Mouse (Mus musculus) midbrain, embryonic 11.5 days (tissue): ENCODE measurements at regions not wholly inside any gene's neighbourhood (a gene's known extent, or its start where the extent isn't known, plus 50 kb on each side); places are given as distances from the start of the nearest gene placed in this dataset.
A peak's percentile ranks its signal among the peaks of the same experiment; 100 is the strongest.

ENCODE experiments used
- ATAC-seq: fragments of 200-750 bp; cut with Nextera tagmentation; 2 replicates; pipeline ENCODE4 v1.8.0; 2017; ENCODE audit warnings: moderate TSS enrichment, moderate library complexity; ENCODE audit not compliant: low FRiP score
- DNase-seq: peaks from one replicate; pipeline ENCODE4 v3.0.0; 2015; ENCODE audit warnings: low spot score; ENCODE audit errors: missing footprints
- H3K27ac ChIP-seq: fragments of 300-500 bp; sonication (generic); 2 replicates; pipeline ENCODE4 v1.5.1; 2014; ENCODE audit warnings: low read depth, low read length
- H3K27me3 ChIP-seq: fragments of 300-500 bp; sonication (generic); 2 replicates; pipeline ENCODE4 v1.6.1; 2014; ENCODE audit warnings: mild to moderate bottlenecking, low read length, moderate library complexity, mixed read lengths; ENCODE audit not compliant: control insufficient read depth, insufficient read depth
- H3K36me3 ChIP-seq: fragments of 300-500 bp; sonication (generic); 2 replicates; pipeline ENCODE4 v1.6.1; 2014; ENCODE audit warnings: mild to moderate bottlenecking, low read length, moderate library complexity, mixed read lengths; ENCODE audit not compliant: control insufficient read depth, insufficient read depth
- H3K4me1 ChIP-seq: fragments of 300-500 bp; sonication (generic); 2 replicates; pipeline ENCODE4 v1.6.1; 2014; ENCODE audit warnings: low read length; ENCODE audit not compliant: control insufficient read depth, insufficient read depth
- H3K4me2 ChIP-seq: fragments of 300-500 bp; sonication (generic); 2 replicates; pipeline ENCODE4 v1.6.1; 2014; ENCODE audit warnings: mild to moderate bottlenecking, moderate library complexity
- H3K4me3 ChIP-seq: fragments of 300-500 bp; sonication (generic); 2 replicates; pipeline ENCODE4 v1.5.1; 2014; ENCODE audit warnings: low read depth, low read length
- H3K9ac ChIP-seq: fragments of 300-500 bp; sonication (generic); 2 replicates; pipeline ENCODE4 v1.6.1; 2014; ENCODE audit warnings: low read length
- H3K9me3 ChIP-seq: fragments of 300-500 bp; sonication (generic); 2 replicates; pipeline ENCODE4 v1.6.1; 2016; ENCODE audit warnings: low read length; ENCODE audit not compliant: control insufficient read depth
- WGBS: fragments of 180-500 bp; shearing (Covaris S2); extraction: QIAGEN DNeasy Blood & Tissue Kit; methylation state at CpG from one replicate; pipeline ENCODE4 v1.1.7; 2014; 5-methylcytosine and 5-hydroxymethylcytosine counted together

DNA sequence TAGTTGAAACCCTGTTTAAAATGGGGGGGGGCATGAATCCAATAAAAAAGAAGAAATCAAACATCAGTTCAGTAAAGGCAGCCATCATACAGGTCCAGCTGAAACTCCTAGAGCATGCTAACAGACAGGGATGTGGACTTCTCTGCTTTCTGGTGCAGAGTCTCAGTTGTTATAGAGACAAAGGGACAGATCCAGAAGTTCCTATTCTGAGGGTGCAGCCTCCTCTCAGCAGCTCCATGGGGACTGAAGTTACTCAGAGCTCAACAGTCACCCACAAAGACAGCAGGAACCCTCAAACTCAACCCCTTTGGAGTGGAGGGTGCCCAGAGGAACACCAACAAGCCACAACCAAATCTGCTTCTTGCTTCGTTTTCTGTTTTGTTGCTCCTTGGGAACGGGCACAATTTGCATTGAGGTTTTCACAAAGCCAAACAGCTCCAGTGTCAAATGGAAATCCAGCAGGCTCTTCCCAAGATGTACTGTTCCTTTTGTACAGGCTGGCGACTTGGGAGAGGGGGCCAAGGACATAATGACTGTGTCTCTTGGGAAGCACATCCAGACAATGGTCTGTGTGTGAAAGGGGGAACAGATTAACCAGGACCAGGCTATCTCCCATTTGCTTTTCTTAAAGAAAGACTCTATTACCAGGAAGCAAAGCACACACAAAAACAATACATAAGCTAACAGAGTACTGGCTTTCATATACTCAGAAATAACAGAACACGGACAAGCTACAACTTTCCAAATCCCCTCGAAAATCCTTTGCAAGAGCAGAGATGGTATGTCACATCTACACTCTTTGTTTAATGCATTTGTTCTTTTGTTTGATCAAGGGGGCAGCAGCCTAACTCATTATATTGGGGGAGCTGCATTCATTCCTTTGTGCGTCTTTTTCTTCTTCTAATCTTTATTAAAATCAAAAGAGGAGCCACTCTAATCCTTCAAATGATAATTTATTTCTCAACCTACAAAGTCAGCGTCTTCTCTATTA, 332.6 kb upstream of the Zfp462 start:
- Histone ChIP-seq H3K4me3 (no peak overlapping the region), H3K27me3 (0 out of 2 replicates have a peak, but pooled peaks cover 3% of the 10 kb centered on the region), H3K27ac (peak overlapping the region; percentile 87), H3K9me3 (no peaks in the 10 kb centered on the region), H3K36me3 (no peaks in the 10 kb centered on the region), H3K9ac (peak overlapping the region; percentile 6; the same call in 1 of the 2 replicates), H3K4me1 (peaks cover 17% of the 10 kb centered on the region), H3K4me2 (no peak overlapping the region; the same call in 1 of the 2 replicates)
- whole genome bisulfite sequencing: 12% methylated on average over 7 of the region's 7 CpGs
- DNase-seq: peak; percentile 96
- peak; percentile 85 for ATAC-seq

DNA sequence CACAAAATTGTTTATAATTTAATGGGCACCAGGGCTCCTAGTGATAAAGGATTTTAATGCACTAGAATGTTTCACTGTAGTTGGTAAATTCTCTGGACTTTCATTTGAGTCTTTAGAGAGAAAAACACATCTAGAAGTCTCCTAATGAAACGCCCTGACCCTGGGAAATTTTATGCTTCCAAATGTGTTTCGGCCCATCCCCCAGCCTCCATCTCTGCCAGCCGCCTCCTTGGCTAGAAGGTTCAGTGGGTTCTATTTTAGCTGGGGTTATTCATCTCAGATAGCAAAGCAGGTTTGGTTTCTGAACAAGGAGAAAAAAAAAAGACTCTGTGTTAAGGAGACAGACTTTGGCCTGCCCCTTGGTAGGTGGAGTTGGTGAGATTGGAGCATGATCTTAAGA, 331.8 kb upstream of the Zfp462 start:
- H3K36me3 ChIP-seq: no peaks in the 10 kb centered on the region
- H3K4me2 ChIP-seq: no peak overlapping the region
- H3K4me1 ChIP-seq: peaks cover 17% of the 10 kb centered on the region
- 27% methylated on average over 3 of the region's 3 CpGs for WGBS
- peak; percentile 26; the same call in 1 of the 2 replicates for ATAC-seq
- no peaks in the 10 kb centered on the region for H3K9me3 ChIP-seq
- H3K9ac ChIP-seq: no peak overlapping the region
- DNase-seq: peak; percentile 90
- 0 out of 2 replicates have a peak, but pooled peaks cover 3% of the 10 kb centered on the region for H3K27me3 ChIP-seq
- H3K4me3 ChIP-seq: no peak overlapping the region
- peak overlapping the region; percentile 40 for H3K27ac ChIP-seq

DNA sequence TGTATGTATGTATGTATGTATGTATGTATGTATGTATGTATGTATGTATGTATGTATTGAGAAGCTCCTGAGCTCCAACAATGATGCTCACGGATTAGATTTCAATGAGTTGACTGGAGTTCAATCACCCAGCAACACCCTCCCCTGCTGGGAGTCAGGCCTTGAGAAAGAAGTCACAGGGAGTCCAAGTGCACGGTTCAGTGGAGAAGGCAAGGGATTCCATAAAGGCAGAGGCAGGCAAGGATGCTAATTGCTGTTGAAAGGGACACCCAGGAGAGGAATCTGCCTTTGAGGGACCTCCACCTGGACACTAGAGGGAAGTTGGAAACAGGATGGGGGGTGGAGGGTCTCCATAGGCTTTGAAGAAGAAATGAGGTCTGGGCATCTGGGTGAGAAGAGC, 331.2 kb upstream of the Zfp462 start:
- no peaks in the 10 kb centered on the region for H3K36me3 ChIP-seq
- 12% methylated on average over 2 of the region's 2 CpGs for WGBS
- H3K4me2 ChIP-seq: no peak overlapping the region

DNA sequence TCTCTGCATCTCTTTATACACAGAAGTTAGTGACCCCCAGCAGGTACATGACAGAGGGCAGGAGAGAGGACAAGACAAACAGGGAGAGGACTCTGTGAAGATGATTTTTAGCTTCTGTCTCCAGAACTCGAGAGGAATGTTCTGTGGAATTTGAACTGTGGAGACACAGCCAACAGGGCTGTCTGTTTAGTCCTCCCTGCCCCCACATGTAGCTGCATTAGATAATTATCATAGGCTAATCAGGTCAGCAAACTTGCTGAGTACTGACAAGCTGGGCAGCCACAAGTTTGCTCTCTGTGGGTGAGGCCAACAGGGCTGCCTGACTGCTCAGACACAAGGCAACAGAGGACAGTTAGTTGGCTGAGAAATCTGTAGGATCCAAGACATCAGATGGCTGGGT, 329.0 kb upstream of the Zfp462 start:
- ATAC-seq: no peak
- Histone ChIP-seq H3K9me3 (no peaks in the 10 kb centered on the region), H3K36me3 (no peaks in the 10 kb centered on the region), H3K27ac (no peak overlapping the region), H3K27me3 (0 out of 2 replicates have a peak, but pooled peaks cover 3% of the 10 kb centered on the region), H3K4me3 (no peak overlapping the region), H3K4me2 (no peak overlapping the region), H3K4me1 (peaks cover 17% of the 10 kb centered on the region), H3K9ac (no peak overlapping the region)
- 45% methylated on average over 1 of the region's 1 CpGs for WGBS
- DNase-seq: peak; percentile 77

More for the DNA sequence above, 331.2 kb upstream of the Zfp462 start:
- ATAC-seq: no peak
- peak; percentile 85 for DNase-seq
- Histone ChIP-seq H3K27ac (no peak overlapping the region), H3K9ac (no peak overlapping the region), H3K9me3 (no peaks in the 10 kb centered on the region), H3K4me3 (no peak overlapping the region), H3K27me3 (0 out of 2 replicates have a peak, but pooled peaks cover 3% of the 10 kb centered on the region), H3K4me1 (peaks cover 17% of the 10 kb centered on the region)

DNA sequence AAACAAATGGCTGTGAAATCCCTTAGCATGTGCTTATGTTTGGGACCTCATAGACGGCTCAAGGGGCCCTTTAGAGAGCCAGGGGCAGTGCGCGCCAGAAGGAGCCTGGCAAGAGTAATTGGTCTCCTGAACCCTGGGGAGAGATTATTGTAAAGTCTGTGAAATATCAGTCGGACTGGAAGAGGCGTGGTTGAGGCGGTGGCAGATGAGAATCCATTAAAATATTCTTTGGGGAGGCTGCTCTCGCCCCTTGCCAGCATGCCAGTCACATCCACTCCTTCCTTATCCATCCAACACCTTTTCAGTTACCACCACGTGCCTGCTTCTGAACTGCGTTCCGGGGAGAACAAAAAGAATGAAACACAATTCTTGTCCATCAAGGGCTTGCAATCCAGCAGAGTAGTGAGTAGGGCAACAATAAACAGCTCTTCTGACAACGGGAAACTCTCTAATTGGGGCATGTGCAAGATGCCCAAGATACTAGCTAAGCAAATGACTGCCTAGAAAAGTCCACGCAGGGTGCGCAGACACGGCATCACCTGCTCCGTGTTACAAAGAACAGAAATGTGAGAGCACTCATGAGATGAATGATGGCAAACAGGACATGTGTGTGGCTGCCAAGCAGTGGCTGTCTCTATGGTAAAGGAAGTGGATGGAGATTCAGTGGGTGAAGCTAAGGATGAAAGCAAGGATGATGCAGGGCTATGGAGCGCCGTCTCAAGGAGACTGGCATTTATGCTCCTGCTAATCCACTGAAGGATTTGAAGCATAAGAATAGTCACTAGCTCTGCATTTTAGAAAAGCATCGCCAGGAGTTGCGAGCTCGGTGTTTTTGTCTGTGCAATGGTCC, 320.6 kb upstream of the Zfp462 start:
- WGBS: 82% methylated on average over 20 of the region's 20 CpGs
- no peaks in the 10 kb centered on the region for H3K36me3 ChIP-seq
- no peak overlapping the region for H3K4me2 ChIP-seq
- DNase-seq: peak; percentile 81
- H3K27ac ChIP-seq: no peak overlapping the region
- no peak overlapping the region for H3K9ac ChIP-seq
- no peak for ATAC-seq
- H3K27me3 ChIP-seq: no peaks in the 10 kb centered on the region
- H3K4me1 ChIP-seq: no peaks in the 10 kb centered on the region
- no peak overlapping the region for H3K4me3 ChIP-seq
- no peaks in the 10 kb centered on the region for H3K9me3 ChIP-seq

DNA sequence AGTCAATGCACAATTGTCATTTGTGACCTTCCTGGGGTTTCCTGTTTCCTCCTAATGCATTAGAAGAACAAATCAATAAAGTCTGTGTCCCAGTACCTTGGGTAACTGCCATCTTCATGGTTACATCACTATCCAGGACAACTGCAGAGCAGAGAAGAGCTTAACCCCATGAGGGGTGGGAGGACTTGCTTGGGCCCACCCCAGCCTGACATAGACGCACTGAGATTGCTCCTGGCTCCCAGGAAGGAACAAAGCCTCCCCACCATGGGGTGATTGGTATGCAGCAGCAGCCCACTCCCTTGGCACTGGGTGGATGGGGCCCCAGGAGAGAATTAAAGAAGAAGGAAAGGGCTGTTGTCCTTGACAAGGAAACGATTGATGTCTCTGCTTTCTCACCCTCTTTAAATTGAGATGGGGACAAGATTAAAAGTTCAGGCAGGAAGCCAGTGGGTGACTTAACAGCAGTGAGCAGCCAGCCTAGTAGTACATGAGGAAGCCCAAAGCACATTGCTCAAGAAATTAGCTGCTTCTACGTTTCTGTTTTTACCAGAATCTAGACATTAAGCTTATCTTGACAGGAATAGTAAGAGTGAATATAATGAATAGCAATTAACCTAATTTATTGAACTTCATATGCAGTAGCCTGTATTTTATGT, 307.7 kb upstream of the Zfp462 start:
- Histone ChIP-seq H3K9me3 (no peaks in the 10 kb centered on the region), H3K36me3 (no peaks in the 10 kb centered on the region), H3K4me2 (no peak overlapping the region), H3K9ac (no peak overlapping the region), H3K4me3 (no peak overlapping the region), H3K4me1 (no peaks in the 10 kb centered on the region; the same call in 1 of the 2 replicates), H3K27me3 (no peaks in the 10 kb centered on the region), H3K27ac (no peak overlapping the region)
- ATAC-seq (no peak), DNase-seq (no peak)
- 40% methylated on average over 3 of the region's 3 CpGs for WGBS

DNA sequence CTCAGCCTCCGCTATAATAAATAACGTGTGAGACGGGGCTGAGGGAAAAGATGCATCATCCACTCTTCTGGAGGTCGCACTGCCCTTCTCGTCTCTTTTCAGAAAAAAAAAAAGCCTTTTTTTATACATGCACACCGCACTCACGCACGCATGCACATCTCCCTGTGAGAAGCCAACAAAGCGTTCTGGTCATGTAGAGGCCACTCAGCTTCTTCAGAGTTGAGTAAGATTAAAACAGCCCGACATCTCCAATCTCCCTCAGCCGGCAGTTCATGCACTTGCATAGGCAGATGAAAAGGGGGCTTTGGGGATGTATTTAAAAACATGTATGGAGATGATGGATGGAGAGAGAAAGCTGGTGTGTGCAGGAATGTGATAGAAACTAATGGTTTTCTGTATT, 298.8 kb upstream of the Zfp462 start:
- Histone ChIP-seq H3K4me1 (no peaks in the 10 kb centered on the region), H3K4me2 (no peak overlapping the region), H3K27me3 (no peaks in the 10 kb centered on the region), H3K4me3 (no peak overlapping the region), H3K36me3 (no peaks in the 10 kb centered on the region), H3K9me3 (no peaks in the 10 kb centered on the region), H3K27ac (no peak overlapping the region), H3K9ac (no peak overlapping the region)
- ATAC-seq (no peak), DNase-seq (no peak)
- WGBS: 88% methylated on average over 11 of the region's 11 CpGs

DNA sequence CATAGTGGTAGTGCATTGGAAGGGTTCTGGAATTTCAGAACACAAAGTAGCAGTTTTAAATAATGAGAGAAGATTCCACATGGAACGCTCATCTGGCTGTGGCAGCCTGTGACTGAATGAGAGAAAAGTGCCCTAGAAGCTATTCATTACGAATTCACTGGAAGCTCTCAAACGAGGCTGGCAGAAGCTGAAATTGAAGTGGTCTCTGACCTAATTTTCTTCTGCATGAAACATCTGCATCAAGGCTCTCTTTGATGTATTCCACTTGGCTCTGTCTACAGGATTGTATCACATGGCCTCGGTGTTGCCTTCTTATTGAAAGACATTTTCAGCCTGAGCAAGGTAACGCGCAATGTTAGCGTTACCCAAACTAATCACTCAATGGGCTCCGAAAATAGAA, 298.4 kb upstream of the Zfp462 start:
- no peak for ATAC-seq
- H3K9me3 ChIP-seq: no peaks in the 10 kb centered on the region
- H3K9ac ChIP-seq: no peak overlapping the region
- 79% methylated on average over 8 of the region's 8 CpGs for WGBS
- H3K4me3 ChIP-seq: no peak overlapping the region
- H3K4me2 ChIP-seq: no peak overlapping the region
- H3K4me1 ChIP-seq: no peaks in the 10 kb centered on the region
- no peaks in the 10 kb centered on the region for H3K36me3 ChIP-seq
- H3K27me3 ChIP-seq: no peaks in the 10 kb centered on the region
- no peak for DNase-seq
- no peak overlapping the region for H3K27ac ChIP-seq
